Mouse (Mus musculus): Measurements from ENCODE around the gene Fam69a. TPM values are rescaled to one million over a fixed set of nuclear protein-coding genes. Genes with fewer than 3 reads are reported as not detected.

The Fam69a gene
- polyA plus RNA-seq (2014; fragmentation: Illumina TruSeq; extraction: RNeasy Lipid Tissue Mini Kit (QIAGEN cat#74804); ENCODE audit: low read depth, low replicate concordance) = 30.2 TPM

GRCm38 (mm10) chr5:107986967-107987834 is at the start of gene Fam69a:
Gene Fam69a (minus strand): TSS chr5:107987085.

GRCm38 (mm10) chr5:107900206-107901013 is 86.5 kb downstream of the Fam69a start, which contains the start of gene Rpl5:
Gene Rpl5 (plus strand): TSS chr5:107900502.

GRCm38 (mm10) chr5:107874561-107875260 is 112.2 kb downstream of the Fam69a start, which contains the start of gene Evi5:
Gene Evi5 (minus strand): TSS chr5:107875107.

Other genes with a start within 250 kb of the Fam69a start
- 614 TPM for gene Ube2d2b, start 157.0 kb downstream of the Fam69a start, polyA plus RNA-seq (2014; fragmentation: Illumina TruSeq; extraction: RNeasy Lipid Tissue Mini Kit (QIAGEN cat#74804); ENCODE audit: low read depth, low replicate concordance)
- gene Evi5, start 112.0 kb downstream of the Fam69a start, polyA plus RNA-seq (2014; fragmentation: Illumina TruSeq; extraction: RNeasy Lipid Tissue Mini Kit (QIAGEN cat#74804); ENCODE audit: low read depth, low replicate concordance) = 68.7 TPM
- gene Rpl5, start 86.6 kb downstream of the Fam69a start, polyA plus RNA-seq (2014; fragmentation: Illumina TruSeq; extraction: RNeasy Lipid Tissue Mini Kit (QIAGEN cat#74804); ENCODE audit: low read depth, low replicate concordance) = 154 TPM
- 119 TPM for gene Mtf2, start 78.6 kb upstream of the Fam69a start, polyA plus RNA-seq (2014; fragmentation: Illumina TruSeq; extraction: RNeasy Lipid Tissue Mini Kit (QIAGEN cat#74804); ENCODE audit: low read depth, low replicate concordance)
- gene Tmed5, start 145.5 kb upstream of the Fam69a start, polyA plus RNA-seq (2014; fragmentation: Illumina TruSeq; extraction: RNeasy Lipid Tissue Mini Kit (QIAGEN cat#74804); ENCODE audit: low read depth, low replicate concordance) = 28.1 TPM
- gene Ccdc18, start 145.8 kb upstream of the Fam69a start, polyA plus RNA-seq (2014; fragmentation: Illumina TruSeq; extraction: RNeasy Lipid Tissue Mini Kit (QIAGEN cat#74804); ENCODE audit: low read depth, low replicate concordance) = 37.5 TPM